Mouse (Mus musculus) neural tube, embryonic 14.5 days (tissue): ENCODE measurements around the gene Edil3. TPM values are rescaled to one million over a fixed set of nuclear protein-coding genes. Genes with fewer than 3 reads are reported as not detected.
"Not testable (repeated sequence)": the region's sequence is repeated elsewhere in the genome, so short reads cannot be mapped to it uniquely, and the experiment has no call there.

Experiments
- ATAC-seq: fragments of 200-750 bp; cut with Nextera tagmentation; 2 replicates; pipeline ENCODE4 v1.8.0; 2017; ENCODE audit warnings: low read depth, mild to moderate bottlenecking, moderate TSS enrichment, moderate library complexity
- H3K27ac ChIP-seq: fragments of 300-500 bp; sonication (generic); 2 replicates; pipeline ENCODE4 v1.5.1; 2014; ENCODE audit warnings: low read depth, mild to moderate bottlenecking, control low read depth, low read length, moderate library complexity, mixed read lengths
- H3K27me3 ChIP-seq: fragments of 300-500 bp; sonication (generic); 2 replicates; pipeline ENCODE4 v1.6.1; 2014; ENCODE audit warnings: low read length; ENCODE audit not compliant: control insufficient read depth, insufficient read depth
- H3K36me3 ChIP-seq: fragments of 300-500 bp; sonication (generic); 2 replicates; pipeline ENCODE4 v1.6.1; 2014; ENCODE audit warnings: low read length, mixed read lengths; ENCODE audit not compliant: control insufficient read depth, insufficient read depth
- H3K4me1 ChIP-seq: fragments of 300-500 bp; sonication (generic); 2 replicates; pipeline ENCODE4 v1.6.1; 2014; ENCODE audit warnings: low read length; ENCODE audit not compliant: control insufficient read depth, insufficient read depth
- H3K4me2 ChIP-seq: fragments of 300-500 bp; sonication (generic); 2 replicates; pipeline ENCODE4 v1.6.1; 2014; ENCODE audit warnings: mild to moderate bottlenecking, low read depth, low read length, control low read depth
- H3K4me3 ChIP-seq: fragments of 300-500 bp; sonication (generic); 2 replicates; pipeline ENCODE4 v1.5.1; 2014; ENCODE audit warnings: low read depth, low read length, control low read depth, mixed read lengths
- H3K9ac ChIP-seq: fragments of 300-500 bp; sonication (generic); replicated peaks from 2 replicates; pipeline ENCODE4 v1.6.1; 2014; ENCODE audit warnings: low read depth, mild to moderate bottlenecking, control low read depth, low read length, mixed read lengths
- H3K9me3 ChIP-seq: fragments of 300-500 bp; sonication (generic); 2 replicates; pipeline ENCODE4 v1.6.1; 2016; ENCODE audit warnings: low read length; ENCODE audit not compliant: control insufficient read depth
- WGBS: fragments of 180-500 bp; shearing (Covaris S2); extraction: QIAGEN DNeasy Blood & Tissue Kit; methylation state at CpG from one replicate; pipeline ENCODE4 v1.1.7; 2014; 5-methylcytosine and 5-hydroxymethylcytosine counted together
- polyA plus RNA-seq: library from polyadenylated mRNA; unstranded; fragments of >200 nt; fragmentation: Nextera tagmentation; extraction: Ambion mirVana; gene quantifications from 2 replicates; pipeline ENCODE4 v1.2.1, GENCODE M21; 2014

The Edil3 gene
- polyA plus RNA-seq, 1 experiment from 2014 or later: 76.7 TPM

GRCm38 (mm10) chr13:89035711-89036110 lies 214.4 kb downstream of the Edil3 start:
- H3K27me3 ChIP-seq: no peaks in the 10 kb centered on the region
- H3K27ac ChIP-seq: no peak overlapping the region
- H3K4me2 ChIP-seq: no peak overlapping the region
- H3K9me3 ChIP-seq: no peaks in the 10 kb centered on the region
- no peak for ATAC-seq
- 86% methylated on average over 2 of the region's 2 CpGs for WGBS
- H3K9ac ChIP-seq: no peak overlapping the region
- no peak overlapping the region for H3K4me3 ChIP-seq
- H3K36me3 ChIP-seq: no peaks in the 10 kb centered on the region
- H3K4me1 ChIP-seq: no peaks in the 10 kb centered on the region

GRCm38 (mm10) chr13:89041495-89041894 lies 220.2 kb downstream of the Edil3 start:
- H3K27me3 ChIP-seq: no peaks in the 10 kb centered on the region
- no peaks in the 10 kb centered on the region for H3K9me3 ChIP-seq
- no peak overlapping the region for H3K9ac ChIP-seq
- no peaks in the 10 kb centered on the region for H3K4me1 ChIP-seq
- 86% methylated on average over 1 of the region's 1 CpGs for WGBS
- H3K4me2 ChIP-seq: no peak overlapping the region
- no peak overlapping the region for H3K4me3 ChIP-seq
- H3K27ac ChIP-seq: no peak overlapping the region
- ATAC-seq: no peak
- H3K36me3 ChIP-seq: no peaks in the 10 kb centered on the region

- H3K4me2 ChIP-seq, H3K9ac ChIP-seq, H3K9me3 ChIP-seq, H3K4me1 ChIP-seq, H3K27ac ChIP-seq, H3K36me3 ChIP-seq, H3K27me3 ChIP-seq, H3K4me3 ChIP-seq, ATAC-seq: not testable (repeated sequence)
Measured at GRCm38 (mm10) chr13:89070132-89070531, 248.9 kb downstream of the Edil3 start.

GRCm38 (mm10) chr13:89076212-89076611 lies 254.9 kb downstream of the Edil3 start:
- Histone ChIP-seq H3K9ac (no peak overlapping the region), H3K4me1 (no peaks in the 10 kb centered on the region), H3K4me2 (no peak overlapping the region), H3K27ac (no peak overlapping the region), H3K36me3 (no peaks in the 10 kb centered on the region), H3K27me3 (no peaks in the 10 kb centered on the region), H3K4me3 (no peak overlapping the region), H3K9me3 (no peaks in the 10 kb centered on the region)
- WGBS: 55% methylated on average over 1 of the region's 1 CpGs
- no peak for ATAC-seq

DNA sequence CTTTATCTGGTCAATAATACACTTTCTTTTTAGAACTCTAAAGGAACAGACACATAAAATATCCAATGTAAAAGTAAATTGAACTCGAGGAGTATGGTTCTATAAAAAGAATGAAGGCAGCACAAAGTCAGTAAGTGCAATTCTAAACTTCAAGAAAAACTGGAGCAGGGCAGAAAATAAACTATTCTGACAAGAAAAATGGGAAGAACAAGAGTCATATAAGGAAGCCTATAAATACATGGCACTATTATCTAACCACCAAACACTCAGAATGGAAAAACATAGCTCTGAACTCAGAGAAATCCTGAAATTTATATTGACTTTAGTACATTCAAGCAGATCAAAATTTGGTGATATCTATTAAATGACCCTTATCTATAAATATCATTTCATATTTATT lies 284.6 kb downstream of the Edil3 start:
- no peaks in the 10 kb centered on the region for H3K27me3 ChIP-seq
- WGBS: 74% methylated on average over 1 of the region's 1 CpGs
- no peak overlapping the region for H3K9ac ChIP-seq
- no peak overlapping the region for H3K4me3 ChIP-seq
- no peak for ATAC-seq
- H3K4me2 ChIP-seq: no peak overlapping the region
- H3K27ac ChIP-seq: no peak overlapping the region
- H3K36me3 ChIP-seq: no peaks in the 10 kb centered on the region
- H3K9me3 ChIP-seq: no peaks in the 10 kb centered on the region
- no peaks in the 10 kb centered on the region for H3K4me1 ChIP-seq

GRCm38 (mm10) chr13:89117551-89117950 lies 296.3 kb downstream of the Edil3 start:
- Histone ChIP-seq H3K4me3 (no peak overlapping the region), H3K4me2 (no peak overlapping the region), H3K27me3 (no peaks in the 10 kb centered on the region), H3K4me1 (no peaks in the 10 kb centered on the region), H3K9ac (no peak overlapping the region), H3K36me3 (no peaks in the 10 kb centered on the region), H3K9me3 (no peaks in the 10 kb centered on the region), H3K27ac (no peak overlapping the region)
- 0 out of 2 replicates have a peak, but pooled peaks have one; percentile 30 for ATAC-seq
- 31% methylated on average over 2 of the region's 2 CpGs for WGBS

DNA sequence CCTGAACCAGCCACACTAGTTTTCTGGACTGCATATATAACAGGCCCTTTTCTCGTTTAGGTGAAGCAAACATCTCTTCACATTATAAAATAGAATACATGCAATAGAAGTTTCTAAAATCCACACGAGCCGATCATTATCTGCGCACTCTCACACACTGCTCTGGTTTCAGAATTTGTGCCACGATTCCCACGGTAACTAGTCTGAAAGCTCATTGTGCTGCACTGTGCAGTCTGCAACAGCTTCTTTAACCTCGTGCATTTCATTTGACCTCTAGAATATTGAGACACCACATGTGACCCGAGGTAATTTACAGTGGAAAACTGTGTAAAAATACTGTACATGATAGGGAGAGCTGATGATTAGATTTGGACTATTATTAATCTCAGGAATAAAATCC lies 298.5 kb downstream of the Edil3 start:
- no peak for ATAC-seq
- Histone ChIP-seq H3K4me1 (no peaks in the 10 kb centered on the region), H3K9me3 (no peaks in the 10 kb centered on the region), H3K4me2 (no peak overlapping the region), H3K36me3 (no peaks in the 10 kb centered on the region), H3K4me3 (no peak overlapping the region), H3K27ac (no peak overlapping the region), H3K9ac (no peak overlapping the region), H3K27me3 (no peaks in the 10 kb centered on the region)
- WGBS: 61% methylated on average over 8 of the region's 8 CpGs

- Histone ChIP-seq H3K9me3 (no peaks in the 10 kb centered on the region), H3K4me2 (no peak overlapping the region), H3K36me3 (no peaks in the 10 kb centered on the region), H3K9ac (no peak overlapping the region), H3K27ac (no peak overlapping the region), H3K4me3 (no peak overlapping the region), H3K4me1 (no peaks in the 10 kb centered on the region), H3K27me3 (no peaks in the 10 kb centered on the region)
- no peak; the same call in 1 of the 2 replicates for ATAC-seq
- 72% methylated on average over 6 of the region's 6 CpGs for WGBS
Measured at GRCm38 (mm10) chr13:89122511-89123253, 301.4 kb downstream of the Edil3 start.

- no peak overlapping the region for H3K9ac ChIP-seq
- H3K4me1 ChIP-seq: no peaks in the 10 kb centered on the region
- H3K4me2 ChIP-seq: no peak overlapping the region
- ATAC-seq: no peak
- H3K9me3 ChIP-seq: no peaks in the 10 kb centered on the region
- no peaks in the 10 kb centered on the region for H3K27me3 ChIP-seq
- WGBS: 88% methylated on average over 5 of the region's 5 CpGs
- H3K4me3 ChIP-seq: no peak overlapping the region
- H3K27ac ChIP-seq: no peak overlapping the region
- H3K36me3 ChIP-seq: no peaks in the 10 kb centered on the region
Measured at GRCm38 (mm10) chr13:89123396-89123795, 302.1 kb downstream of the Edil3 start.
